Mouse (Mus musculus) urinary bladder, postnatal 14 days (tissue): ENCODE data around the gene Itm2c.

ENCODE experiments used
- DNase-seq: peaks from one replicate; pipeline ENCODE4 v3.0.0; 2021; ENCODE audit warnings: low spot score

Gene Itm2c

DNA sequence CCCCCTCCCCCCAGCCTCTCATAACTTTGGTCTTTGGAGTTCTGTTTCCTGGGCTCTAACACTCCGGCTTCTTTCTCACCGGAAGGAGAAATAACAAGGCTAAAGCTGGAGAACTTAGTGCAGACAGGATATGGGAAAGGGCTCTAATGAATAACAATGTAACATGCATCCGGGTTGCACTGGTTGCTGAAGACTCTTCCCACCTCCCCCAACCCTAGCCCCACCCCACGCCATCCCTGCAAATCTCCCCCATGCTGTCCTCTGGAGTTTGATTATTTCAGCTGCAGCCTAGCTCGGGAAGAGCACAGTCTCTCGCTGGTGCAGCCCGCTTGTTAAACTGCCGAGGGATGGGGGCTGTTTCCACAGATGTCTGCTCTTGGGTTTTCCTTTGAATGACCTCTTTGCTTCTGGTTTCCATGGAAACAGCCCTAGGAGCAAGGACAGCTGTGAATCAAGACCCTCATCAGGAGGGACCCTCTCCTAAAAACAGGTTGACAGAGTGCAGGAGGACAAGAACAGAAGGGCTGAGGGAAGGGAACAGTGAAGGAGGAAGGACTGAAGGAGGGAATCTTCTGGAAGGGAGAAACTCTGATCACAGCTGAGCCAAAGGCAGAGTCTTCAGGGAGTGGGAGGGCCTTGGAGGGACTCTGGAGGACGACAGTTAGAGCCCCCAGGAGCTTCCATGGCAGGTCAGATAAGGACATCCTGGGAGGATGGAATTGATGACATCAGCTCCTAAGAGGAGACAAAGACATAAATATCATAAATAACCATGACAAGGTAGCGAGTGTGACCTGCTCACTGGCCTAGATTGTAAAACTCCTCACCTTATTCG, 39.8 kb downstream of the Itm2c start:
- no peak for DNase-seq

DNA sequence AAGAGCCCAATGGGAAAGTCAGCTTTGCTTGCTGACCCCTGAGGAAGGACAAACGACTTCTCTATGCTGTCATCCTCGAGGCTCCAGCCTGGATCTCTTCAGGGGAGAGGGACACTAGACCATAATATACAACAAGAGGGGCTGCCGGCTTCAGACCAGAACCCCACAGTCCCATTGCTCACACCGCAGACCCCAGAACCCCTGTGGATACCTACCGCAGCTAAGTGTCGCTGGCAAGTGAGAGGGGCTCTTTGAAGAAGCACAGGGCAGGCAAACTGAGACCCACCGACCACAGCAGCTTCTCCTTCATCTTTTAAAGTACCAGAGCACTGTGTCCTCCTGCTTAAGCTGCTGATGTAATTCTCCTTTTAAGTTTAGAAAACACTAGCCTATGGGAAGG, 40.5 kb downstream of the Itm2c start:
- DNase-seq = no peak

DNA sequence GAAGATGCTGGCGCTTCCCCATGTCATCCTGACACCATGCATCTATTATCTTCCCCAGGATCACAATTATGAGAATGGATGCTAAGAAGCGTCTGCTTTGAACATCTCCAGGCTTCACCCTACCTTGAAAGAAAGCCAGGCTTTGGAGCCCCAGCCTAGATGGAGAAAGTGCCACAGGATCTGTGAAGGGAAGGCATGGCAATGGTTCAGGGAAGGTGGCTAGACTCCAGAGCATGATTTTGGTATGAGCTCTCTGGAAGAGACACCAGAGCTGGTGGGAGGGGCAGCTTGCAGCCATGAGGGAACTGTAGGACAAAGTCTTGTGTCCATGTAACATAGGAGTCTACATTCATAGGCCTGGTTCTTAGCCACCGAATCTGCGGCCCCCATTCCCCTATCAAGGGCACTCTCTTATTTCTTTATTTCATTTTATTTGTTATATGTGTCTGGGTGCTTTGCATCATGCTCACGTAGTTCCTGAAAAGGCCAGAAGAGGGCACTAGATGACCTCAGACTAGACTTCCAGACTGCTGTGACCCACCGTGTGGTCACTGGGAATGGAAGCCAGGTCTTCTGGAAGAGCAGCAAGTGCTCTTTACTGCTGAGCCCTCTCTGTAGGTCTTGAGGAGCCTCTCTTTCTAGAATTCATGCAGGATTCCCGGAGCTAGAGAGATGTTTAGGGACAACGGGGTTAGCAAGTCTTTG, 41.2 kb downstream of the Itm2c start:
- DNase-seq = peak; percentile 68

DNA sequence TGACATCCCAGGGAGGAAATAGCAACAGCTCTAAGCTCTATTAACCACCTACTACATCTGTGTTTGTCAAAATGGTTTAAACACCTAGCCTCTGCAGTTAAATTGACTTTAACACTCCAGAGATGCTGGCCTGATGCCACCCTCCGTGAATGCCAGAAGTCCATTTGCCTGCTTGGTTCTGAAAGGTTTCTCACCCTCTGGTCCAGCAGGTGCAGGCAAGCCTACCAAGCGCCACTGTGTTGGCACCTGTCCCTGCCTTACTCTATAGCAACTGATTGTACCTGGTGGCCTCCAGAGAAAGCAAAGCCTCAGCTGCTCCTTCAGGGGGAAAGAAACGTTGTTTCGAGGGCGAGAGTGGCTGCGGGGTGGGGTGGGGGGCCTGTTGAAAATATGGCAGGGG, 42.2 kb downstream of the Itm2c start:
- no peak for DNase-seq

DNA sequence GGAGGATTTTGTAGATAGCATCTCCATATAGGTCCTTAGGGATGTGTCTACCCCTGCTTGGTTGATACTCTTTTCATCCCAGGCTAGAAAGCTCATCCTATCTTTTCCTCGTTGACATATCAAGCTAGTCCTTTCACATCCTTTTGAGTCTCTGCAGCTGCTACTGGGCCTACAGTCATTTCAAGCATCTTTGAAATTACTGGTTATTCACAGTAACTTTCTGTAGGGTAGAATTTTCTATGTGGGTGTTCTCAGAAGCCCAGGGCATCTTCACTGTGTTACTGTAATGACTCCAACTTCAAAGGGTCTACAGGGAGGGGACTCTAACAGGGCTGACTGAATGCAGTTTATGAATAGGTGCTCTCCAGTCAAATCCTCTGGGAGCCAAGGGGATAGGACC, 43.2 kb downstream of the Itm2c start:
- DNase-seq = no peak

DNA sequence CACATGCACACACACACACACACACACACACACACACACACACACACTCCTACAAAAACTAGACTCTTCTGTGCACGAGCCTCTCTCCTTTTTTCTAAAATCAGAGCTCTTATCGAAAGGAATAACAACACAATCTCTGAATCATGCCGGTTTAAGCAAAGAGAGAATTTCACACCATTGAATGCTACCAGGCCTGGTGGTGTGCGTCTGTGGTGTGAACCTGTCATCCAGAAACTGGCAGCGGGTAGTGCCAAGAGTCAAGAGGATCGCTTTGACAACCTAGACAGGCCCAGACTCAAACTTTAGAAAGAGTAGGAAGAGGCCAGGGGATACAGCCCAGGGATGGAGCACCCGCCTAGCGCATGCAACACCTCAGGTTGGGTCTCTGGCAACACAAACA, 48.2 kb downstream of the Itm2c start:
- no peak for DNase-seq

DNA sequence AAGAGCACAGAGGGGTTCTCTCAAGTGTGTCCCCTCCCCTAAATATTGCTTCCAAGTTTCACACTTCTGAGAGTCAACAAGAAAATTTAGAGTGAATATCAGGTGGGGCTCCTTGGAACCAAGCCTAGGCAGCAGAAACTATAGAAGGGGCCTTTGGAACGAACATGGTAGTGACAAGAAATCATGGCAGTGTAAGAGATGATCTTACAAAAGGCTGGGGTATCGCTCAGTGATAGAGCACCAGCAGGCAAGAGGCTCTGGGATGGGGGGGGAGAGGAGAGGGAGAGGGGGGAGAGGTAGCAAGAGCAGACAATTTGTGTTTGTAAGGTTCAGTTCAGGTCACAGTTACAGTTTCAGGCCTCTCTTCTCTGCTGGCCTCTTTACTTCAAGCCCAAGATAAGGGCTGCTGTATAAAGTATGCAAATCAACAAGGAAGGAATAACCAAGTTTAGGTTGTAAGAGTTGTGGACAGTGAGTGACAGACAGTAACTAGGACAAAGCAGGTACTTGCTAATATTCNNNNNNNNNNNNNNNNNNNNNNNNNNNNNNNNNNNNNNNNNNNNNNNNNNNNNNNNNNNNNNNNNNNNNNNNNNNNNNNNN, 55.1 kb downstream of the Itm2c start:
- DNase-seq = no peak

DNA sequence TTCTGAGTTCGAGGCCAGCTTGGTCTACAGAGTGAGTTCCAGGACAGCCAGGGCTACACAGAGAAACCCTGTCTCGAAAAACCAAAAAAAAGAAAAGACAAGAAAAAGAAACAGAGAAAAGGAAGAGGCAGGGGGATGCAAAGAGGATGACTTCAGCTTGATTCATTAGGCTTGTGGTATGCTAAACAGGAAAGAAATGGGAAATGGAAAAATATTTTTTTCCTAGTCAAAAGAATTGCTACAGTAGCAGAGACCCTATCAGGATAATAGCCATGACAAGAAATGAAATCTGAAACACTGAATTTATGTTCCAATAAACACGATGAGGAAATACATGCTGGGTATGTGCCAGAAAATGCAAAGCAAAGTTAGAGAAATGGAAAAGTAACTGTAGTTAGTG, 61.1 kb downstream of the Itm2c start:
- DNase-seq = no peak

DNA sequence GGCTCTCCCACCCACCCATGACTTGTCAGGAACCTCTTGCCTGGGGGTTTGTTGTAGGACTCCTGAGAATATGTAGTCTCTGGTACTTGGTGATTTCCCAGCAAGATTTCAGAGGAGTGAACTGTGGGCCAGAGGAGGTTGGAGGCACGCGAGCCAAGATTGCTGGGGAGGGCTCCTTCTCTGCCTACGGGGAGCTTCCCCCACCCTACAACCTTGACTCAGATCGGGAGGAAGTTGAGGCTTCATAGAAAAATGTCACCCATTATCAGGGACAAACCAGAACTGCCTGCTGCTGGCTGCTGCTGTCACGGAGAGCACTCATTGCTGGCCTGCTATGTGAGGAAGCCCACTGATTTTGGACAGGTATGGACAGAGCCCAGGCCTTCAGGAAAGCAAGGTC, 63.2 kb downstream of the Itm2c start:
- no peak for DNase-seq

DNA sequence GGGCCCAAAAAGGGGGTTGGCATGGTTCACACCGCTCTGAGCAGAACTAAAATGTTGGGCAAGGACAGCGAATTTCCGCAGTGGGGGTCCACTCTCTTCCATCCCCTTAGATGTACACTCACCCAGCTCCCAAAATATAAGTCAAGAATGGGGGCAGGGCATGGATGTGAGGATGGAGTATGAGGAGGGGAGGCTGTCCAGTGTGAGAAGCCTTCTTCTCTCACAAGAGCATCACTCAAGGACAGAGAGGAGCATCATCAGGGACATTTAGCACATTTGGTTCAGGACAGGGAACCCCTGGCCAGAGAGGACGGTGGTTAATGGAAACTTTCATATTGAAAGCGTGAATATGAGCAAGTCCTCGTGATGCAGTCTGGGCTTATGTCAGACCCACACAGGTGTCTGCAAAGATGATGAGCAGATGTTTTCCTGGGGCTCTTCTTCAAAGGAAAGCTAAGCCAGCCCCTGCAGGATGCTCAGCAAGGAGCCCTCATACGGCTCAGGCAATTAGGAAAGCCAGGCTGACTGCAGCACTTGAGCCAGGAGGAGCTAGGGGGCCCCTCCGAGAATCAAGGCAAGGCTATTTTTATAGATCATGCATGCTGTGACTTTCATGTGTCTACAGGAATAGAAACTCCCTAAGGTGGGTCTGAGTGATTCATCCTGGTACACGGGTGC, 64.0 kb downstream of the Itm2c start:
- DNase-seq = no peak
